Mouse (Mus musculus): Measurements from ENCODE around the gene Vmn2r107. TPM values are rescaled to one million over a fixed set of nuclear protein-coding genes. Genes with fewer than 3 reads are reported as not detected.

Gene Vmn2r107
- under 1 TPM in 1 of 2 experiments, not detected in 1; 0.01 TPM for polyA plus RNA-seq (2017; shearing (Covaris generic))

GRCm38 (mm10) chr17:20344942-20345341, at the start of gene Vmn2r107:
Gene Vmn2r107, plus strand, starts transcription at chr17:20345242.

GRCm38 (mm10) chr17:20413846-20414245, 68.8 kb downstream of the Vmn2r107 start, which contains the start of gene Vmn1r224:
Gene Vmn1r224, plus strand, starts transcription at chr17:20414146.

Other genes starting within 250 kb of the Vmn2r107 start
- gene Fpr-rs7, start 231.0 kb upstream of the Vmn2r107 start, polyA plus RNA-seq (2017; shearing (Covaris generic)): under 1 TPM in 1 of 2 experiments, not detected in 1; 0.28 TPM
- gene Fpr-rs6, start 162.1 kb upstream of the Vmn2r107 start, polyA plus RNA-seq (2017; shearing (Covaris generic)): not detected
- not detected for gene Vmn2r105, start 110.2 kb upstream of the Vmn2r107 start, polyA plus RNA-seq (2017; shearing (Covaris generic))
- not detected for gene Vmn2r106, start 59.7 kb upstream of the Vmn2r107 start, polyA plus RNA-seq (2017; shearing (Covaris generic))
- gene Vmn1r224, start 68.9 kb downstream of the Vmn2r107 start, polyA plus RNA-seq (2017; shearing (Covaris generic)): not detected
- under 1 TPM in 1 of 2 experiments, not detected in 1; 0.04 TPM for gene Vmn2r108, start 136.1 kb downstream of the Vmn2r107 start, polyA plus RNA-seq (2017; shearing (Covaris generic))
- not detected for gene Vmn1r225, start 152.9 kb downstream of the Vmn2r107 start, polyA plus RNA-seq (2017; shearing (Covaris generic))
- not detected for gene Vmn2r109, start 219.5 kb downstream of the Vmn2r107 start, polyA plus RNA-seq (2017; shearing (Covaris generic))